Mouse (Mus musculus) spleen, postnatal 10 days (tissue): ENCODE measurements around the gene Gpm6a.

Experiments used
- DNase-seq, 2 experiments: peaks; one replicate each; pipeline ENCODE4 v3.0.0; 2021 to 2022; ENCODE audit warnings: low spot score in 2 of 2

The Gpm6a gene

GRCm38 (mm10) chr8:54954741-54955455, at the start of gene Gpm6a:
Gene Gpm6a (plus strand): TSS chr8:54954843.
- DNase-seq = no peak

- DNase-seq = no peak
These were observed 41.8 kb upstream of the Gpm6a start for GRCm38 (mm10) chr8:54912891-54913290.

GRCm38 (mm10) chr8:54917710-54918109, 36.9 kb upstream of the Gpm6a start:
- no peak for DNase-seq

GRCm38 (mm10) chr8:54922160-54922855, 32.3 kb upstream of the Gpm6a start:
- DNase-seq = no peak

GRCm38 (mm10) chr8:54924936-54925335, 29.7 kb upstream of the Gpm6a start:
- DNase-seq = no peak

- no peak for DNase-seq
These were observed 22.3 kb upstream of the Gpm6a start for GRCm38 (mm10) chr8:54932306-54932705.

- no peak for DNase-seq
These were observed 1.3 kb upstream of the Gpm6a start for GRCm38 (mm10) chr8:54953351-54953750.

- no peak for DNase-seq
These were observed 613 bp upstream of the Gpm6a start for GRCm38 (mm10) chr8:54954030-54954429.

- no peak for DNase-seq
These were observed 785 bp downstream of the Gpm6a start for GRCm38 (mm10) chr8:54955456-54955800.

GRCm38 (mm10) chr8:54955935-54956573, 1.4 kb downstream of the Gpm6a start:
- DNase-seq = no peak

GRCm38 (mm10) chr8:54956787-54957186, 2.1 kb downstream of the Gpm6a start:
- DNase-seq = no peak

- DNase-seq = no peak
These were observed 2.9 kb downstream of the Gpm6a start for GRCm38 (mm10) chr8:54957506-54957905.

- no peak for DNase-seq
These were observed 6.9 kb downstream of the Gpm6a start for GRCm38 (mm10) chr8:54961571-54961970.

GRCm38 (mm10) chr8:54975020-54975419, 20.4 kb downstream of the Gpm6a start:
- DNase-seq = no peak

GRCm38 (mm10) chr8:54975506-54975905, 20.9 kb downstream of the Gpm6a start:
- no peak for DNase-seq

- DNase-seq = no peak
These were observed 21.3 kb downstream of the Gpm6a start for GRCm38 (mm10) chr8:54975927-54976326.

GRCm38 (mm10) chr8:54976663-54977062, 22.0 kb downstream of the Gpm6a start:
- no peak for DNase-seq

- no peak for DNase-seq
These were observed 32.1 kb downstream of the Gpm6a start for GRCm38 (mm10) chr8:54986791-54987190.

GRCm38 (mm10) chr8:54989093-54989492, 34.5 kb downstream of the Gpm6a start:
- no peak for DNase-seq

GRCm38 (mm10) chr8:54991840-54992609, 37.4 kb downstream of the Gpm6a start:
- DNase-seq = no peak

GRCm38 (mm10) chr8:54995662-54996061, 41.0 kb downstream of the Gpm6a start:
- DNase-seq = no peak

- DNase-seq = no peak
These were observed 47.8 kb downstream of the Gpm6a start for GRCm38 (mm10) chr8:55002398-55002797.
